Mouse (Mus musculus): ENCODE results near the gene Slc11a2. TPM values are rescaled to one million over a fixed set of nuclear protein-coding genes. Genes with fewer than 3 reads are reported as not detected.

The Slc11a2 gene
- 36.8 and 37.4 TPM in 2 replicates for polyA plus RNA-seq (2015; fragmentation: Nextera tagmentation; extraction: Ambion mirVana)

DNA sequence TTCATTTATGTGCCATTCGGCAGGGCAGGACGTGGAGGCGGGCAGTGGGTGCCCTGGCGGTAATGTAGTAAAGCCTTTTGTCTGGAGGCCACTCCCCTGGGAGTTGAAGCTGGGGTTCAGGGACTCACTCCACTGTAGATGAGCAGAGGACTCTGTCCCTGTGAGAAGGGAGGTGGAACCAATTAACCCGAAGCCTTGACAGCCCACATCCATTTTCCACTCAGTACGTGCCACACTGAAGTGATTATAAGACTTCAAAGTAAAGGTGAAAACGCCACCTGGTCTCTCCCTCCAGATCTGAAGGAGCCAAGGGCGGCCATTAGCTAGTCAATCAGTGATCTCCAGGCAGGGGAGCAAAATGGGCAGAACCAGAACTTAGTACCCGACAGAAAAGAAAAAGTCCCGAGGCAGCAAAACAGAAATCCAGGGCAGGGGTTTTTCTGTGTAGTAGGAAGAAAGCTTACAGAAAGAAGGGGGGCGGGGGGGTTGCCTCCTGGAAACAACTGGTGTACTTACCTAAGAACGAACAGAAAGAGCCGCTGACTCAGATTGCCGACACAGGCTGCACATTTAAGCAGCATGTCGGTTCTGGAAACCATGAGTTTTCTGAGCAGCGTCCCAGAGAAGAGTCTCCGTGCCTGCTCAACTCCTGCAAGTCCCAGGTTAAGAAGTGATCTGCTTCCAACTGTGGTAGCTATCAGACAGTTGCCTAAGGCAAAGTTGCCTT is at the start of gene Slc11a2:
Slc11a2 (minus strand) TSS at position 677 of the 727 bp plus-strand sequence.
- H3K36me3 ChIP-seq (ENCODE audit: insufficient read depth, low read length): no peaks in the 10 kb centered on the region
- peak within 1 kb of the TSS; percentile 48 for H3K27ac ChIP-seq (ENCODE audit: low read length)
- ATAC-seq (ENCODE audit: low FRiP score, low TSS enrichment): peak; percentile 18; the same call in 1 of the 2 replicates
- no peaks in the 10 kb centered on the region for H3K9me3 ChIP-seq (ENCODE audit: low read length)
- H3K4me2 ChIP-seq (replicated peaks; ENCODE audit: low read depth, low read length): peak within 1 kb of the TSS; percentile 96
- WGBS: 16% methylated on average over 17 of the region's 17 CpGs
- peaks cover 5% of the 10 kb centered on the region; the same call in 1 of the 2 replicates for H3K27me3 ChIP-seq (ENCODE audit: insufficient read depth, low read length)
- peak within 1 kb of the TSS; percentile 53 for H3K9ac ChIP-seq (replicated peaks; ENCODE audit: low read length)
- peaks cover 23% of the 10 kb centered on the region for H3K4me1 ChIP-seq (ENCODE audit: insufficient read depth, low read length)
- peak within 1 kb of the TSS; percentile 81 for H3K4me3 ChIP-seq (ENCODE audit: low read length)

DNA sequence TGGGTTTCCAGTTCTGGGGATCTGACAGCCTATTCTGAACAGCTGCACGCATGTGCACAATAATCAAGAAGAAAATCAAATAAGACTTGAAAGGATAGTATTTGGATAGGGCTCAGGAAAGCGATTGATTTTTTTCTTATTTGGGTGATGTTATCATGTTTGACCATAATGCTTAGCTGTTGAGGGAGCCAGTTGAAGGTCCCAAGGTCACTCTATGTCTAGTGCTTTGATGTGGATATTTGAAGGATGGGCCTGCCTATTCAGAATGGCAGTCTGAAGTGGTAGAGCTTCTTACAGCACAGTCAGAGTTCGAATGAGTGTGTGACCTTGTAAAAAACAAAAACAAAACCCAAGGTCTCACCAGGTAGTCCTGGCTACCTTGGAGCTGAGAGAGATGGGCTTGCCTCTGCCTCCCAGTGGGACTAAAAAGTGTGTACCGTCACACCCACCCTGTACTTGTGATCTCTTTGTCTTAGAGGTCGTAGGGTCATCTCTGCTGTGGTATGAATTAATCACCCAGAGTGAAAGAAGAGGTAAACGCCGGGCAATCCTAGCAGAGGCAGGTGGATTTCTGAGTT is 49.1 kb upstream of the Slc11a2 start:
- Histone ChIP-seq H3K27me3 (ENCODE audit: insufficient read depth, low read length) (no peaks in the 10 kb centered on the region), H3K4me3 (ENCODE audit: low read length) (no peak overlapping the region), H3K9me3 (ENCODE audit: low read length) (no peaks in the 10 kb centered on the region), H3K36me3 (ENCODE audit: insufficient read depth, low read length) (peaks cover 55% of the 10 kb centered on the region), H3K27ac (ENCODE audit: low read length) (no peak overlapping the region), H3K4me2 (replicated peaks; ENCODE audit: low read depth, low read length) (no peak overlapping the region), H3K4me1 (ENCODE audit: insufficient read depth, low read length) (peaks cover 12% of the 10 kb centered on the region), H3K9ac (replicated peaks; ENCODE audit: low read length) (no peak overlapping the region)
- no peak for ATAC-seq (ENCODE audit: low FRiP score, low TSS enrichment)
- WGBS: 84% methylated on average over 7 of the region's 7 CpGs

DNA sequence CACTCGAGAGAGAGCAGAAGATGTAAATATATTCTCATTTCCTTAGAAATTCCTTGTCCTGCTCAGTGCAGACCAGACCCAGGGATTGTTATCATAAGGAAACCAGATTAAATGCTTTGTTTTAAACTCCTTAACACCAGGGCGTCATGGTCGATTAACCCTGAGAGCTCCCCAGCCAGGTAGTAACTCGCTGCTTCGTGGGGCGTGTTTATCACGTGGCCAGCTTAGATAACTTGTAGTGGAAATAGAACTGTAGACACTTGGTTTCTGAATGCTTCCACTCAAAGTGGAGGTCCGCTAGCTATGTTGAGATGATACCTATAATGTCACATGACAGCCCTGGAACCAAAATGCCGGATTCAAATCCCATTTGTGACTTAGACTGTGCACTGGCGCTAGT is 45.2 kb upstream of the Slc11a2 start:
- peaks cover 19% of the 10 kb centered on the region for H3K4me1 ChIP-seq (ENCODE audit: insufficient read depth, low read length)
- H3K9ac ChIP-seq (replicated peaks; ENCODE audit: low read length): peak overlapping the region; percentile 90; the same call in 1 of the 2 replicates
- no peak for ATAC-seq (ENCODE audit: low FRiP score, low TSS enrichment)

DNA sequence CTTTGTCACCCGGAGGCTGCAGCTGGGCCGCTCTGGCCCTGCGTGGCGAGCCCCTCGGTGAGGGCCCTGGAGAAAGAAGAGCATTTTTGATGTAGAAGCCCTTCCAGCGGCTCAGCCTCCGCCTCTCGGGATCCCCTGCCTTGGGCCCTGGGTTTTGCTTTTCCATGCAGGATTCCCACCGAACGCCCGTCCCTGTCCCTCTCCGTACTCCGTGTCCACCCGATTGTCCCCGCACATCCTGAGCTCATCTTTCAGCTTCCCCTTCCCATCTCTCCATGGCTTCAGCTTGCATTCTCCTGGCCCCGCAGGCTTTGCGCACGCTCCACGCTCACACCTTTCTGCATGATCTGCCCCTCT is 44.3 kb upstream of the Slc11a2 start:
- peaks cover 19% of the 10 kb centered on the region for H3K4me1 ChIP-seq (ENCODE audit: insufficient read depth, low read length)
- H3K4me3 ChIP-seq (ENCODE audit: low read length): peak overlapping the region; percentile 82
- H3K27ac ChIP-seq (ENCODE audit: low read length): peak overlapping the region; percentile 83
- H3K9ac ChIP-seq (replicated peaks; ENCODE audit: low read length): peak overlapping the region; percentile 90
- 0 out of 2 replicates have a peak, but pooled peaks have one; percentile 25 for ATAC-seq (ENCODE audit: low FRiP score, low TSS enrichment)
- H3K9me3 ChIP-seq (ENCODE audit: low read length): no peaks in the 10 kb centered on the region
- WGBS: under 1% methylated on average over 19 of the region's 19 CpGs
- H3K36me3 ChIP-seq (ENCODE audit: insufficient read depth, low read length): peaks cover 14% of the 10 kb centered on the region
- no peaks in the 10 kb centered on the region for H3K27me3 ChIP-seq (ENCODE audit: insufficient read depth, low read length)
- H3K4me2 ChIP-seq (replicated peaks; ENCODE audit: low read depth, low read length): peak overlapping the region; percentile 98

More for the DNA sequence above, 45.2 kb upstream of the Slc11a2 start:
- Histone ChIP-seq H3K4me2 (replicated peaks; ENCODE audit: low read depth, low read length) (peak overlapping the region; percentile 98), H3K36me3 (ENCODE audit: insufficient read depth, low read length) (peaks cover 21% of the 10 kb centered on the region), H3K27ac (ENCODE audit: low read length) (no peak overlapping the region), H3K4me3 (ENCODE audit: low read length) (peak overlapping the region; percentile 82), H3K9me3 (ENCODE audit: low read length) (no peaks in the 10 kb centered on the region), H3K27me3 (ENCODE audit: insufficient read depth, low read length) (no peaks in the 10 kb centered on the region)
- WGBS: 33% methylated on average over 10 of the region's 10 CpGs

DNA sequence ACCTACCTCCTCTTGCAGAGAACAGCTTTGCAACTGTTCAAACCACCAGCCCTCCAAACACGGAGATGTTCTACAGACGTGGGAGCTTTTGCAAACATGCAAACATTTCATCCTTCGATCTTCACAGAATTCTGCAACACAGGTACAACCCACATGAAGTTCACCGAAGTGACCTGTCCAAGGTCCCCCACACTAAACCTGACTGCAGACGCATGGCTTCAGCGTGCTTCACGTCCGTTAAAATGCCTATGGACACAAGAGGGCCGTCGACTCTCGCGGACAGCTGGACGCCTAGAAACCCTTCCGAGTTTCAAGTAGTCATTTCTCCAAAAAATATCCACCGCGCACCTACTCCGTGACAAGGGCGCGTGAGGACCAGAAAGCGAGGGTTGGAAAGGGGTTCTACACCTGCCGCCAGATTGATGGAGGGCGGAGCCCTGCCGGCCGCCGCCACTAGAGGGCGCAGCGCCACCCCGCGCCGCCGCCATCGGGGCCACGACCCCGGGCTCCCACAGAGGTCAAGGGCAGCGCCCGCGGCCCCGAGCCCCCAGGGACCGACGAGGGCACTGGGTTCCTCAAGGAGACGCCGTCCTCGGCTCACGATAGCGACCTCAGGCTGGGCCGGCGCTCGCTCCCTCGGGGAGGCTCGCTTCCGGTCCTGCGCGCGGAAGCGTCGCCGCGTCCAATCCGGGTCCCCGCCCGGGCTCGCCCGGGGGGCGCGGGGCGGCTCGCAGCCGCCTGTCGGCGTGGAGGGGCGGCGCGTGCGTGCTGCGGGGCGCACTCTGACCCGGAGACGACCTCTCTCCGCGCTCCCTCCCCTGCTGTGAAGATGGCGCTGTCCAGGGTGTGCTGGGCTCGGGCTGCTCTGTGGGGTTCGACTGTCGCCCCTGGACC is 43.7 kb upstream of the Slc11a2 start, which contains the start of gene Letmd1:
Letmd1 (plus strand) TSS at position 729 of the 894 bp plus-strand sequence.
- peak; percentile 96 for ATAC-seq (ENCODE audit: low FRiP score, low TSS enrichment)
- H3K4me2 ChIP-seq (replicated peaks; ENCODE audit: low read depth, low read length): peak within 1 kb of the TSS; percentile 98
- WGBS: 2% methylated on average over 78 of the region's 84 CpGs

DNA sequence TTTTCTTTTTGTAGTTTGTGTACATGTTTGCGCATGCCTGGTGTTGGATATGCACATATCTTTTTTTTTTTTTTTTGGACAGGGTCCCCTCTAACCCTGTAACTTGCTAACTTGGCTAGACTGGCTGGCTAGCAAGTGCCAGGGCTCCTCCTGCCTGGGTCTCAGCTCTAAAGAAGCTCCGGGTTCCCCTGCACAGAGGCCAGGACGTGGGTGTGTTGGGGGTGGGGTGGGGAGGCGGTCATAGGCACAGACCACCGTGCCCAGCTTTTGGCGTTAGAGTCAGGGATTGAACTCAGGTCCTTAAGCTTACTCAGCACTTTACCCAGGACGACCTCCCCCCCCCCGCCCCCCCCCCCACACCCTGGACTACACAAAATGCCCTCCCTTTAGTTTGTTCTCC is 42.9 kb upstream of the Slc11a2 start:
- H3K9ac ChIP-seq (replicated peaks; ENCODE audit: low read length): no peak overlapping the region
- H3K36me3 ChIP-seq (ENCODE audit: insufficient read depth, low read length): peaks cover 7% of the 10 kb centered on the region; the same call in 1 of the 2 replicates
- peak overlapping the region; percentile 82; the same call in 1 of the 2 replicates for H3K4me3 ChIP-seq (ENCODE audit: low read length)
- ATAC-seq (ENCODE audit: low FRiP score, low TSS enrichment): no peak
- no peaks in the 10 kb centered on the region for H3K9me3 ChIP-seq (ENCODE audit: low read length)
- peak overlapping the region; percentile 98 for H3K4me2 ChIP-seq (replicated peaks; ENCODE audit: low read depth, low read length)
- 39% methylated on average over 7 of the region's 8 CpGs for WGBS
- H3K27me3 ChIP-seq (ENCODE audit: insufficient read depth, low read length): no peaks in the 10 kb centered on the region
- H3K4me1 ChIP-seq (ENCODE audit: insufficient read depth, low read length): peaks cover 19% of the 10 kb centered on the region
- no peak overlapping the region for H3K27ac ChIP-seq (ENCODE audit: low read length)

More for the DNA sequence above, 43.7 kb upstream of the Slc11a2 start, which contains the start of gene Letmd1:
- peak within 1 kb of the TSS; percentile 90 for H3K9ac ChIP-seq (replicated peaks; ENCODE audit: low read length)
- no peaks in the 10 kb centered on the region for H3K9me3 ChIP-seq (ENCODE audit: low read length)
- peaks cover 19% of the 10 kb centered on the region for H3K4me1 ChIP-seq (ENCODE audit: insufficient read depth, low read length)
- H3K36me3 ChIP-seq (ENCODE audit: insufficient read depth, low read length): peaks cover 11% of the 10 kb centered on the region; the same call in 1 of the 2 replicates
- H3K27ac ChIP-seq (ENCODE audit: low read length): peak within 1 kb of the TSS; percentile 83
- peak within 1 kb of the TSS; percentile 82 for H3K4me3 ChIP-seq (ENCODE audit: low read length)
- no peaks in the 10 kb centered on the region for H3K27me3 ChIP-seq (ENCODE audit: insufficient read depth, low read length)

DNA sequence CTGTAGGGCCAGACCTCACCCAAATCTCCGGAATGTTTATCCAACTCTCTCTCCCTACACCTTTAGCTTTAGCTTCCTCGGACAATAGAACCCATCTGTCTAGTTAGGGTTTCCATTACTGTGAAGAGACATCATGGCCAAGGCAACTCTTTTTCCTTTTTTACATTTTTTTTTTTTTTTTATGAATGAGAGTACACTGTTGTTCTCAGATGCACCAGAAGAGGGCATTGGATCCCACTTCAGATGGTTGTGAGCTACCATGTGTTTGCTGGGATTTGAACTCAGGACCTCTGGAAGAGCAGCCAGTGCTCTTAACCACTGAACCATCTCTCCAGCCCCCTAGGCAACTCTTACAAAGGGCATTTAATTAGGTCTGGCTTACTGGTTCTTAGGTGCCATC is 40.6 kb upstream of the Slc11a2 start:
- H3K27me3 ChIP-seq (ENCODE audit: insufficient read depth, low read length): no peaks in the 10 kb centered on the region
- 78% methylated on average over 2 of the region's 2 CpGs for WGBS
- no peak overlapping the region for H3K27ac ChIP-seq (ENCODE audit: low read length)
- no peak overlapping the region for H3K4me2 ChIP-seq (replicated peaks; ENCODE audit: low read depth, low read length)
- H3K4me3 ChIP-seq (ENCODE audit: low read length): no peak overlapping the region
- H3K36me3 ChIP-seq (ENCODE audit: insufficient read depth, low read length): no peaks in the 10 kb centered on the region
- no peak overlapping the region for H3K9ac ChIP-seq (replicated peaks; ENCODE audit: low read length)
- H3K4me1 ChIP-seq (ENCODE audit: insufficient read depth, low read length): peaks cover 31% of the 10 kb centered on the region
- no peaks in the 10 kb centered on the region for H3K9me3 ChIP-seq (ENCODE audit: low read length)
- no peak for ATAC-seq (ENCODE audit: low FRiP score, low TSS enrichment)

DNA sequence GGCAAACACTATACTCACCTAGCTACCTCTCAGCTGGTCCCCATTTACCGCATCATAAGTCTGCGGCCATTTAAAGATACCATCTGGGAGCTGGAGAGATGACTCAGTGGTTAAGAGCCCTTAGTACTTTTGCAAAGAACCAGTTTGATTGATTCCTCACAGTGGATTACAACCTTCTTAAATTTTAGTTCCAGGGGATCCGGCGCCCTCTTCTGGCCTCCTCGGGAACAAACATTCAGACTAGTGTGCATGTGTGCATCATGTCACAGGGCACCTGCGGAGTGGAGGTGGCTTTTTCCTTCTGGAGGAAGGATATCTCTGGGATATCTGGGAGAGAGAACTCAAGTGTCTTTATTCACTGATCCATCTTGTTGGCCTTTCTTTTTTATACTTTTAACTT is 38.8 kb upstream of the Slc11a2 start:
- Histone ChIP-seq H3K36me3 (ENCODE audit: insufficient read depth, low read length) (no peaks in the 10 kb centered on the region), H3K4me1 (ENCODE audit: insufficient read depth, low read length) (peaks cover 19% of the 10 kb centered on the region; the same call in 1 of the 2 replicates), H3K4me2 (replicated peaks; ENCODE audit: low read depth, low read length) (no peak overlapping the region), H3K27ac (ENCODE audit: low read length) (no peak overlapping the region), H3K9ac (replicated peaks; ENCODE audit: low read length) (no peak overlapping the region), H3K27me3 (ENCODE audit: insufficient read depth, low read length) (no peaks in the 10 kb centered on the region), H3K9me3 (ENCODE audit: low read length) (no peaks in the 10 kb centered on the region), H3K4me3 (ENCODE audit: low read length) (no peak overlapping the region)
- 27% methylated on average over 6 of the region's 6 CpGs for WGBS
- no peak for ATAC-seq (ENCODE audit: low FRiP score, low TSS enrichment)

DNA sequence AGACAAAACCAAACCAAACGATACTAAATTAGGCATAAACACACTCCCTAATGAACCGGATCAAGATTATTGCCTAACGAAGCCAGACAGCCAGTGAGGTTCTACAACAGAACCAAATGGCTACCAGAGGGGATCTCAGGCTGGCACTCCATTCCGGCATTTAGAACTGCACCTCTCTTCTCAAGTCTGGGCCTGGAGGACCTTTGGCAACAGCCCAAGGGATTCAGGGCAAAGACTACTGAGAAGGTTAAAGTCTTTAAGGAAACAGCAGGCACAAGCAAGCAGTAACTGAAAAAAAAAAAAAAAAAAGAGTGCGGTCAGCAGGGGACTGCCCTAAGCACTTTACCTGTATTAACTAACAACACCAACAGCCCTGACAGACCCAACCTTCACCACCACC is 37.2 kb upstream of the Slc11a2 start:
- no peak for ATAC-seq (ENCODE audit: low FRiP score, low TSS enrichment)
- H3K4me1 ChIP-seq (ENCODE audit: insufficient read depth, low read length): peaks cover 12% of the 10 kb centered on the region; the same call in 1 of the 2 replicates
- no peaks in the 10 kb centered on the region for H3K36me3 ChIP-seq (ENCODE audit: insufficient read depth, low read length)
- WGBS: 40% methylated on average over 4 of the region's 5 CpGs
- H3K9ac ChIP-seq (replicated peaks; ENCODE audit: low read length): no peak overlapping the region
- no peaks in the 10 kb centered on the region for H3K9me3 ChIP-seq (ENCODE audit: low read length)
- no peaks in the 10 kb centered on the region for H3K27me3 ChIP-seq (ENCODE audit: insufficient read depth, low read length)
- H3K27ac ChIP-seq (ENCODE audit: low read length): no peak overlapping the region
- H3K4me2 ChIP-seq (replicated peaks; ENCODE audit: low read depth, low read length): no peak overlapping the region
- H3K4me3 ChIP-seq (ENCODE audit: low read length): no peak overlapping the region

All from kidney, embryonic 16.5 days (tissue).